Mouse (Mus musculus) liver, embryonic 11.5 days (tissue): ENCODE results near the gene Ccn6. TPM values are rescaled to one million over a fixed set of nuclear protein-coding genes. Genes with fewer than 3 reads are reported as not detected.

ENCODE experiments used
- ATAC-seq: fragments of 200-750 bp; cut with Nextera tagmentation; replicated peaks from 2 replicates; pipeline ENCODE4 v1.8.0; 2017; ENCODE audit warnings: moderate number of reproducible peaks, mild to moderate bottlenecking, moderate TSS enrichment, moderate library complexity; ENCODE audit not compliant: low FRiP score
- DNase-seq: peaks from one replicate; pipeline ENCODE4 v3.0.0-alpha.2; 2017; ENCODE audit warnings: low spot score
- H3K27ac ChIP-seq: fragments of 300-500 bp; sonication (generic); 2 replicates; pipeline ENCODE4 v1.5.1; 2014; ENCODE audit warnings: mild to moderate bottlenecking, low read depth, low read length, control low read depth
- H3K27me3 ChIP-seq: fragments of 300-500 bp; sonication (generic); replicated peaks from 2 replicates; pipeline ENCODE4 v1.6.1; 2014; ENCODE audit warnings: low read length, mixed read lengths; ENCODE audit not compliant: control insufficient read depth, insufficient read depth
- H3K36me3 ChIP-seq: fragments of 300-500 bp; sonication (generic); 2 replicates; pipeline ENCODE4 v1.6.1; 2014; ENCODE audit warnings: mild to moderate bottlenecking, low read length, moderate library complexity, mixed read lengths; ENCODE audit not compliant: control insufficient read depth, insufficient read depth
- H3K4me1 ChIP-seq: fragments of 300-500 bp; sonication (generic); replicated peaks from 2 replicates; pipeline ENCODE4 v1.6.1; 2014; ENCODE audit warnings: low read length, mixed read lengths; ENCODE audit not compliant: control insufficient read depth, insufficient read depth
- H3K4me2 ChIP-seq: fragments of 300-500 bp; sonication (generic); 2 replicates; pipeline ENCODE4 v1.6.1; 2014; ENCODE audit warnings: mild to moderate bottlenecking, control low read depth, moderate library complexity
- H3K4me3 ChIP-seq: fragments of 300-500 bp; sonication (generic); 2 replicates; pipeline ENCODE4 v1.5.1; 2014; ENCODE audit warnings: low read depth, low read length, control low read depth
- H3K9ac ChIP-seq: fragments of 300-500 bp; sonication (generic); 2 replicates; pipeline ENCODE4 v1.6.1; 2014; ENCODE audit warnings: low read depth, low read length, control low read depth
- H3K9me3 ChIP-seq: fragments of 300-500 bp; sonication (generic); 2 replicates; pipeline ENCODE4 v1.6.1; 2016; ENCODE audit warnings: low read length, inconsistent platforms, mixed read lengths; ENCODE audit not compliant: control insufficient read depth
- WGBS: fragments of 180-500 bp; shearing (Covaris S2); extraction: QIAGEN DNeasy Blood & Tissue Kit; methylation state at CpG from one replicate; pipeline ENCODE4 v1.1.7; 2014; 5-methylcytosine and 5-hydroxymethylcytosine counted together
- polyA plus RNA-seq: library from polyadenylated mRNA; unstranded; fragments of >200 nt; fragmentation: Nextera tagmentation; extraction: Ambion mirVana; gene quantifications from 2 replicates; pipeline ENCODE4 v1.2.1, GENCODE M21; 2014

Gene Ccn6
- polyA plus RNA-seq, 1 experiment from 2014 or later, result 0.29 TPM

GRCm38 (mm10) chr10:39106935-39107334 lies 56.7 kb downstream of the Ccn6 start:
- no peak overlapping the region for H3K4me3 ChIP-seq
- H3K4me2 ChIP-seq, result no peak overlapping the region
- no peaks in the 10 kb centered on the region for H3K36me3 ChIP-seq
- DNase-seq, result no peak
- H3K27me3 ChIP-seq, result no peaks in the 10 kb centered on the region
- H3K9me3 ChIP-seq, result no peaks in the 10 kb centered on the region
- no peaks in the 10 kb centered on the region for H3K4me1 ChIP-seq
- 68% methylated on average over 4 of the region's 4 CpGs for WGBS
- no peak overlapping the region for H3K9ac ChIP-seq
- no peak for ATAC-seq
- no peak overlapping the region for H3K27ac ChIP-seq

GRCm38 (mm10) chr10:39106413-39106812 lies 57.2 kb downstream of the Ccn6 start:
- Histone ChIP-seq H3K36me3 (no peaks in the 10 kb centered on the region), H3K9me3 (no peaks in the 10 kb centered on the region)

GRCm38 (mm10) chr10:39104803-39105449 lies 58.7 kb downstream of the Ccn6 start:
- no peaks in the 10 kb centered on the region for H3K27me3 ChIP-seq
- H3K4me3 ChIP-seq, result no peak overlapping the region
- H3K27ac ChIP-seq, result no peak overlapping the region
- H3K9me3 ChIP-seq, result no peaks in the 10 kb centered on the region
- H3K36me3 ChIP-seq, result no peaks in the 10 kb centered on the region
- H3K9ac ChIP-seq, result no peak overlapping the region
- no peak overlapping the region for H3K4me2 ChIP-seq
- 90% methylated on average over 8 of the region's 8 CpGs for WGBS
- H3K4me1 ChIP-seq, result no peaks in the 10 kb centered on the region
- ATAC-seq, result no peak
- DNase-seq, result no peak

More at GRCm38 (mm10) chr10:39106413-39106812, 57.2 kb downstream of the Ccn6 start:
- Histone ChIP-seq H3K4me1 (no peaks in the 10 kb centered on the region), H3K4me3 (no peak overlapping the region), H3K4me2 (no peak overlapping the region), H3K27me3 (no peaks in the 10 kb centered on the region), H3K27ac (no peak overlapping the region), H3K9ac (no peak overlapping the region)
- 69% methylated on average over 3 of the region's 3 CpGs for WGBS
- ATAC-seq, result no peak
- no peak for DNase-seq

Other genes with a start within 250 kb of the Ccn6 start
- gene Lama4, start 198.3 kb downstream of the Ccn6 start, polyA plus RNA-seq, result 6.1 and 7.0 TPM in 2 replicates
- gene Fam229b, start 29.9 kb downstream of the Ccn6 start, polyA plus RNA-seq, result 3.0 and 4.1 TPM in 2 replicates
- gene Tube1, start 29.8 kb downstream of the Ccn6 start, polyA plus RNA-seq, result 16.4 and 17.8 TPM in 2 replicates
- 19.3 and 20.4 TPM in 2 replicates for gene Fyn, start 205.1 kb upstream of the Ccn6 start, polyA plus RNA-seq